ENCODE assay signal across 15 mouse cellular contexts in the genomic region with DNA sequence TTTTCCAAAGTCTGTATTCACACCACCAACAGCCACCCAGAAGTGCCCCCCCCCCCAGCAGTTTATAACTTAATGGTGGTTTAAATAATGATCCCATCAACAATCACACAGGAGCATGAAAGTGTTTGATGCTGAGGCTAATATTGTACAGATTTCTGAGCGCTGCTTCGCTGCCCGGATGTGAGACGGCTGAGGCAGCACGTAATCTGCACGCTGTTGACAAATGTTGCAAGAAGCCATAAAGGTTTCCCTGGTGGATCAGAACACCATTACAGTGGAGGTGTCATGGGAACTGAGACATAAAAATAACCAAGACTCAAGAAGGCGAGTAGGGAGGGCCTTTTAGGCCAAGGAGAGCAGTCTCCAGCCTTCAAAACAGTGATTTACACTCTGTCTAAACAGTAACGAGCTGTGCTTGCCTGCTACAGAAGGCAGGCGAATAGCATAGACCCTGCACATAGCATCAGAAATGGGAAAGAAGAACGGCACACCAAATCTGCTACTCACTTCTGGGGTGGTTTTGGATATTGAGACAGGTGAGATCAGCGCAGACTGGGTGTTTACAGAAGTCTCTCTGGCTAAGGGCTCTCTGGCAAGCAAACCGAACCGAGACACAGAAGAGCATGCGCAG.
DNase-seq lines count a peak whose midpoint lies in the region; ATAC-seq lines count a peak whose summit lies in the region.
"Had no signal": no experiment of that assay in that cellular context is flagged by ENCODE, and none has a peak within 500 bp of the region (broad histone marks: within the 10 kb centered on the region; RNA-seq: fewer than 3 reads in every experiment).

No protein-coding gene starts in this region.

- H3K36me3 ChIP-seq in kidney, embryonic 15.5 days, result no peaks in the 10 kb centered on the region
- H3K36me3 ChIP-seq: liver, embryonic 12.5 days; midbrain, embryonic 15.5 days had no signal

- peak overlapping the region; percentile 69 for H3K27ac ChIP-seq in kidney, embryonic 15.5 days
- H3K27ac ChIP-seq: liver, embryonic 12.5 days; midbrain, embryonic 15.5 days had no signal

- peak; percentile 66 for ATAC-seq in frontal cortex, adult (ENCODE audit: low TSS enrichment)
- ATAC-seq in kidney, embryonic 15.5 days (replicated peaks; ENCODE audit: low FRiP score), result peak; percentile 55; the same call in 1 of the 2 replicates
- ATAC-seq: forebrain, embryonic 16.5 days; liver, embryonic 12.5 days; midbrain, embryonic 15.5 days had no signal

- DNase-seq in frontal cortex, postnatal 25 days (ENCODE audit: low spot score in 2 of 2), result no peak
- DNase-seq in kidney, adult 11 months, result no peak
- peak; percentile 7 for DNase-seq in urinary bladder, postnatal 14 days (ENCODE audit: low spot score)
- no peak for DNase-seq in urinary bladder, adult 18-20 months (ENCODE audit: low spot score in 2 of 2)
- DNase-seq in adrenal gland, postnatal 4 days (ENCODE audit: low spot score in 2 of 2), result no peak
- no peak for DNase-seq in heart, adult 18-20 months
- DNase-seq: adrenal gland, postnatal 36 days; cerebellum, adult 18-20 months; gastrocnemius, postnatal 36 days; lung, postnatal 10 days had no signal

- H3K27me3 ChIP-seq in kidney, embryonic 15.5 days, result no peaks in the 10 kb centered on the region
- H3K27me3 ChIP-seq: liver, embryonic 12.5 days; midbrain, embryonic 15.5 days had no signal

- H3K4me1 ChIP-seq in kidney, embryonic 15.5 days, result peaks cover 46% of the 10 kb centered on the region
- H3K4me1 ChIP-seq: liver, embryonic 12.5 days; midbrain, embryonic 15.5 days had no signal

- H3K9ac ChIP-seq in kidney, embryonic 15.5 days, result no peak overlapping the region
- H3K9ac ChIP-seq: liver, embryonic 12.5 days; midbrain, embryonic 15.5 days had no signal

- peak overlapping the region; percentile 27 for H3K4me2 ChIP-seq in kidney, embryonic 15.5 days
- H3K4me2 ChIP-seq: liver, embryonic 12.5 days; midbrain, embryonic 15.5 days had no signal

- no peak overlapping the region for H3K4me3 ChIP-seq in kidney, embryonic 15.5 days (replicated peaks)
- H3K4me3 ChIP-seq: liver, embryonic 12.5 days; midbrain, embryonic 15.5 days had no signal

- WGBS in kidney, embryonic 15.5 days, result 43% methylated on average over 14 of the region's 14 CpGs

- H3K9me3 ChIP-seq in kidney, embryonic 15.5 days (replicated peaks), result no peaks in the 10 kb centered on the region
- H3K9me3 ChIP-seq: liver, embryonic 12.5 days; midbrain, embryonic 15.5 days had no signal
